12 mouse cellular contexts compared by ENCODE assay signal in genomic region chr11:32227555-32227954, GRCm38 (mm10). TPM values are rescaled to one million over a fixed set of nuclear protein-coding genes. Genes with fewer than 3 reads are reported as not detected.
A peak's percentile ranks its signal among the peaks of the same experiment; 100 is the strongest.
DNase-seq lines count a peak whose midpoint lies in the region; ATAC-seq and TF ChIP-seq lines count a peak whose summit lies in the region.
"Had no signal": no experiment of that assay in that cellular context is flagged by ENCODE, and none has a peak within 500 bp of the region (broad histone marks: within the 10 kb centered on the region; RNA-seq: fewer than 3 reads in every experiment).

No protein-coding gene starts in this region.

- H3K4me2 ChIP-seq in hindbrain, postnatal 0 days (ENCODE audit: low read depth, low read length) = peak overlapping the region; percentile 67; the same call in 1 of the 2 replicates
- H3K4me2 ChIP-seq in midbrain, postnatal 0 days (ENCODE audit: low read depth, low read length, poor library complexity, severe bottlenecking) = peak overlapping the region; percentile 75

- H3K27ac ChIP-seq in left cerebral cortex, adult 2 months = peak overlapping the region; percentile 93
- peak overlapping the region; percentile 88; the same call in 1 of the 2 replicates for H3K27ac ChIP-seq in hindbrain, postnatal 0 days
- no peak overlapping the region for H3K27ac ChIP-seq in midbrain, postnatal 0 days (ENCODE audit: low read depth, low read length)

- H3K4me1 ChIP-seq in hindbrain, postnatal 0 days (ENCODE audit: insufficient read depth, low read length) = peaks cover 23% of the 10 kb centered on the region
- peaks cover 8% of the 10 kb centered on the region for H3K4me1 ChIP-seq in midbrain, postnatal 0 days (ENCODE audit: insufficient read depth, low read length)

- peak overlapping the region; percentile 69; the same call in 1 of the 2 replicates for H3K9ac ChIP-seq in hindbrain, postnatal 0 days (replicated peaks; ENCODE audit: low read length)
- H3K9ac ChIP-seq in midbrain, postnatal 0 days (replicated peaks; ENCODE audit: low read length, poor library complexity, severe bottlenecking) = 0 out of 2 replicates have a peak overlapping the region, but pooled peaks have one; percentile 78

- H3K4me3 ChIP-seq in left cerebral cortex, adult 2 months = no peak overlapping the region
- no peak overlapping the region for H3K4me3 ChIP-seq in hindbrain, postnatal 0 days (ENCODE audit: low read length)
- peak overlapping the region; percentile 62; the same call in 1 of the 2 replicates for H3K4me3 ChIP-seq in midbrain, postnatal 0 days (ENCODE audit: low read depth, low read length)

- DNase-seq in cerebellum, adult 9-11 months = peak; percentile 51
- DNase-seq in cerebellum, adult 9-10 months = no peak
- DNase-seq in left cerebral cortex, adult 2 months (ENCODE audit: extremely low spot score in 1 of 2, low spot score in 2 of 2) = no peak
- DNase-seq in left cerebral cortex, postnatal 10 days (ENCODE audit: extremely low spot score in 1 of 2, low spot score in 2 of 2) = no peak
- DNase-seq in hindbrain, postnatal 0 days (ENCODE audit: low spot score) = no peak
- DNase-seq in midbrain, postnatal 0 days (ENCODE audit: low spot score) = no peak
- DNase-seq in gastrocnemius, postnatal 25 days = no peak
- DNase-seq in embryo, embryonic 11 days = no peak
- DNase-seq: heart, postnatal 10 days; layer of hippocampus, adult 9-11 months; right cerebral cortex, postnatal 25 days had no signal

- intact Hi-C loops in left cerebral cortex, adult 2 months (cut with DNase I) = no loop called here
- intact Hi-C loops in left cerebral cortex, postnatal 10 days (cut with DNase I) = no loop called here

- H3K27me3 ChIP-seq in hindbrain, postnatal 0 days (ENCODE audit: insufficient read depth, low read length) = no peaks in the 10 kb centered on the region
- peaks cover 9% of the 10 kb centered on the region; the same call in 1 of the 2 replicates for H3K27me3 ChIP-seq in midbrain, postnatal 0 days (ENCODE audit: insufficient read depth, low read length)
- H3K27me3 ChIP-seq: Patski had no signal

- no peak for ATAC-seq in hindbrain, postnatal 0 days
- no peak for ATAC-seq in midbrain, postnatal 0 days (ENCODE audit: low FRiP score)
- ATAC-seq: Patski had no signal

- peaks cover 19% of the 10 kb centered on the region for H3K36me3 ChIP-seq in hindbrain, postnatal 0 days (ENCODE audit: insufficient read depth, low read length)
- peaks cover 13% of the 10 kb centered on the region; the same call in 1 of the 2 replicates for H3K36me3 ChIP-seq in midbrain, postnatal 0 days (ENCODE audit: insufficient read depth, low read length)

- WGBS in hindbrain, postnatal 0 days = 81% methylated on average over 9 of the region's 9 CpGs
- 90% methylated on average over 9 of the region's 9 CpGs for WGBS in midbrain, postnatal 0 days

- TF ChIP-seq CTCF in left cerebral cortex, adult 2 months (IDR thresholded peaks at IDR 0.05) = no peak
- no peak for TF ChIP-seq CTCF in hindbrain, postnatal 0 days (IDR thresholded peaks at IDR 0.05; ENCODE audit: low read depth)
- TF ChIP-seq CTCF in midbrain, postnatal 0 days (IDR thresholded peaks at IDR 0.05) = no peak

- H3K9me3 ChIP-seq in hindbrain, postnatal 0 days (ENCODE audit: low read length) = no peaks in the 10 kb centered on the region
- H3K9me3 ChIP-seq in midbrain, postnatal 0 days (ENCODE audit: low read length) = no peaks in the 10 kb centered on the region

RNA-seq across cellular contexts. Expression of gene Mpg, which starts 1.2 kb away (rescaled TPM):
- 10 to 100 TPM; 17.5 to 19.1 TPM for total RNA-seq in left cerebral cortex, adult 2 months (2021)
- 10 to 100 TPM; 18.7 to 19.8 TPM for total RNA-seq in left cerebral cortex, postnatal 10 days (2021)
- 24.5 and 30.0 TPM in 2 replicates for total RNA-seq in hindbrain, postnatal 0 days (2014; rRNA removed)
- 27.7 TPM in 2 replicates for polyA plus RNA-seq in hindbrain, postnatal 0 days (2015; fragmentation: Nextera tagmentation; extraction: Ambion mirVana)
- total RNA-seq in midbrain, postnatal 0 days (2014; rRNA removed) = 31.7 and 35.0 TPM in 2 replicates
- polyA plus RNA-seq in midbrain, postnatal 0 days (2015; fragmentation: Nextera tagmentation; extraction: Ambion mirVana) = 31.2 and 37.7 TPM in 2 replicates
- total RNA-seq in gastrocnemius, postnatal 25 days (2021) = 1 to 10 TPM; 6.1 to 6.2 TPM

RNA-seq across cellular contexts. Expression of gene Rhbdf1, which starts 5.5 kb away (rescaled TPM):
- 10 to 100 TPM; 13.9 to 14.4 TPM for total RNA-seq in left cerebral cortex, adult 2 months (2021)
- 10 to 100 TPM; 16.4 to 21.8 TPM for total RNA-seq in left cerebral cortex, postnatal 10 days (2021)
- total RNA-seq in hindbrain, postnatal 0 days (2014; rRNA removed) = 65.4 and 97.4 TPM in 2 replicates
- polyA plus RNA-seq in hindbrain, postnatal 0 days (2015; fragmentation: Nextera tagmentation; extraction: Ambion mirVana) = 22.8 and 22.9 TPM in 2 replicates
- total RNA-seq in midbrain, postnatal 0 days (2014; rRNA removed) = 27.4 and 55.6 TPM in 2 replicates
- 17.6 and 21.0 TPM in 2 replicates for polyA plus RNA-seq in midbrain, postnatal 0 days (2015; fragmentation: Nextera tagmentation; extraction: Ambion mirVana)
- 10 to 100 TPM; 22.1 to 25.4 TPM for total RNA-seq in gastrocnemius, postnatal 25 days (2021)

RNA-seq across cellular contexts. Expression of gene Snrnp25, which starts 22.3 kb away (rescaled TPM):
- 10 to 100 TPM; 19.2 to 24.6 TPM for total RNA-seq in left cerebral cortex, adult 2 months (2021)
- total RNA-seq in left cerebral cortex, postnatal 10 days (2021) = 10 to 100 TPM; 25.9 to 28.4 TPM
- total RNA-seq in hindbrain, postnatal 0 days (2014; rRNA removed) = 18.1 and 21.7 TPM in 2 replicates
- 52.6 and 61.3 TPM in 2 replicates for polyA plus RNA-seq in hindbrain, postnatal 0 days (2015; fragmentation: Nextera tagmentation; extraction: Ambion mirVana)
- total RNA-seq in midbrain, postnatal 0 days (2014; rRNA removed) = 13.3 and 23.6 TPM in 2 replicates
- polyA plus RNA-seq in midbrain, postnatal 0 days (2015; fragmentation: Nextera tagmentation; extraction: Ambion mirVana) = 47.8 and 48.9 TPM in 2 replicates
- total RNA-seq in gastrocnemius, postnatal 25 days (2021) = 1 to 10 TPM; 6.7 to 9.1 TPM

RNA-seq across cellular contexts. Expression of gene Il9r, which starts 27.5 kb away (rescaled TPM):
- total RNA-seq in left cerebral cortex, adult 2 months (2021) = not detected
- not detected for total RNA-seq in left cerebral cortex, postnatal 10 days (2021)
- not detected in 2 replicates for total RNA-seq in hindbrain, postnatal 0 days (2014; rRNA removed)
- polyA plus RNA-seq in hindbrain, postnatal 0 days (2015; fragmentation: Nextera tagmentation; extraction: Ambion mirVana) = not detected in 2 replicates
- total RNA-seq in midbrain, postnatal 0 days (2014; rRNA removed) = 0.33 TPM in 1 of 2 replicates, not detected in the other
- 0.04 TPM in 1 of 2 replicates, not detected in the other for polyA plus RNA-seq in midbrain, postnatal 0 days (2015; fragmentation: Nextera tagmentation; extraction: Ambion mirVana)
- not detected for total RNA-seq in gastrocnemius, postnatal 25 days (2021)
- polyA plus RNA-seq: Patski had no signal

RNA-seq across cellular contexts. Expression of gene Nprl3, which starts 40.0 kb away (rescaled TPM):
- 10 to 100 TPM; 45.2 to 52.2 TPM for total RNA-seq in left cerebral cortex, adult 2 months (2021)
- 10 to 100 TPM; 55.9 to 60.0 TPM for total RNA-seq in left cerebral cortex, postnatal 10 days (2021)
- 38.4 and 53.0 TPM in 2 replicates for total RNA-seq in hindbrain, postnatal 0 days (2014; rRNA removed)
- polyA plus RNA-seq in hindbrain, postnatal 0 days (2015; fragmentation: Nextera tagmentation; extraction: Ambion mirVana) = 39.2 and 39.8 TPM in 2 replicates
- 36.0 and 44.7 TPM in 2 replicates for total RNA-seq in midbrain, postnatal 0 days (2014; rRNA removed)
- polyA plus RNA-seq in midbrain, postnatal 0 days (2015; fragmentation: Nextera tagmentation; extraction: Ambion mirVana) = 35.3 and 38.6 TPM in 2 replicates
- total RNA-seq in gastrocnemius, postnatal 25 days (2021) = 10 to 100 TPM; 21.7 to 23.3 TPM
